ENCODE assay signal across 8 mouse cellular contexts in the genomic region with DNA sequence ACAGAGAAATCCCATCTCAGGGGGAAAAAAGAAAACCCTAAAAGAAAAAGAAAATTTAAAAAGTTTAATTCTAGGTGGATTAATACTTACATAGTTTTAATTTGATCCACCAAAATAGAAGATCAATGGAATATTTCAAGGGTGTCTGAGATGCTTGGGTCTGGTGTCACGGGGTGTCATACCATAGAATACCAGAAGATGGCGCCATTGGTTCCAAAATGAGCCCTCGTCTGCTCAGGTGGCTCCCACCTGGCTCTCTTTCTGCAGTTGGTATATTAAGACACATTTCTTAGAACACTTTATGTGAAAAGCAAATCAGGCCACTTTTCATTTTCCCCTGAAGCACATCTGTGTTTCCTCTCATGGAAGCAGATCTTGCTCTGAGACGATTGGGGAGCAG. TPM values are rescaled to one million over a fixed set of nuclear protein-coding genes. Genes with fewer than 3 reads are reported as not detected.
DNase-seq lines count a peak whose midpoint lies in the region; ATAC-seq and TF ChIP-seq lines count a peak whose summit lies in the region.

No protein-coding gene starts in this region.

- no peaks in the 10 kb centered on the region for H3K27me3 ChIP-seq in heart, postnatal 0 days (ENCODE audit: control insufficient read depth, insufficient read depth, low read length)
- H3K27me3 ChIP-seq in heart, embryonic 12.5 days (replicated peaks) = no peaks in the 10 kb centered on the region
- no peaks in the 10 kb centered on the region for H3K27me3 ChIP-seq in C2C12 (ENCODE audit: control insufficient read depth, insufficient read depth, insufficient read length)
- no peaks in the 10 kb centered on the region for H3K27me3 ChIP-seq in midbrain, embryonic 16.5 days (ENCODE audit: control insufficient read depth, insufficient read depth, low read depth, low read length)

- no peak overlapping the region for H3K4me3 ChIP-seq in heart, postnatal 0 days (ENCODE audit: low read depth, low read length)
- H3K4me3 ChIP-seq in heart, embryonic 12.5 days = no peak overlapping the region
- H3K4me3 ChIP-seq in C2C12 (ENCODE audit: insufficient read depth, poor library complexity, severe bottlenecking) = no peak overlapping the region
- no peak overlapping the region for H3K4me3 ChIP-seq in midbrain, embryonic 16.5 days (ENCODE audit: low read depth, low read length)

- no peak overlapping the region for H3ac ChIP-seq in C2C12 (ENCODE audit: control insufficient read depth, insufficient read length, low read depth)

- no peaks in the 10 kb centered on the region for H3K36me3 ChIP-seq in heart, postnatal 0 days (replicated peaks; ENCODE audit: control insufficient read depth, insufficient read depth, low read length)
- H3K36me3 ChIP-seq in heart, embryonic 12.5 days = peaks cover 4% of the 10 kb centered on the region; the same call in 1 of the 2 replicates
- H3K36me3 ChIP-seq in C2C12 (ENCODE audit: control insufficient read depth, insufficient read depth) = no peaks in the 10 kb centered on the region
- H3K36me3 ChIP-seq in midbrain, embryonic 16.5 days (ENCODE audit: control insufficient read depth, insufficient read depth, low read length) = no peaks in the 10 kb centered on the region

- H3K27ac ChIP-seq in heart, postnatal 0 days (ENCODE audit: low read depth) = no peak overlapping the region
- H3K27ac ChIP-seq in heart, embryonic 12.5 days (ENCODE audit: poor library complexity, severe bottlenecking) = no peak overlapping the region
- no peak overlapping the region for H3K27ac ChIP-seq in midbrain, embryonic 16.5 days (ENCODE audit: low read length)

- no peak for TF ChIP-seq EP300 in heart, postnatal 0 days (IDR thresholded peaks at IDR 0.05; ENCODE audit: low read depth)

- DNase-seq in heart, postnatal 0 days (ENCODE audit: low spot score) = peak; percentile 17
- DNase-seq in adrenal gland, postnatal 36 days = peak; percentile 43 to 60
- DNase-seq in left cerebral cortex, postnatal 14 days (ENCODE audit: low spot score in 2 of 2) = peak; percentile 77
- DNase-seq in thymus, postnatal 4 days = peak; percentile 78

- 11% methylated on average over 4 of the region's 4 CpGs for WGBS in heart, postnatal 0 days
- WGBS in heart, embryonic 12.5 days = 11% methylated on average over 4 of the region's 4 CpGs
- WGBS in midbrain, embryonic 16.5 days = 18% methylated on average over 4 of the region's 4 CpGs

- no peaks in the 10 kb centered on the region for H3K79me2 ChIP-seq in C2C12 (ENCODE audit: control insufficient read depth, insufficient read depth)

- no peaks in the 10 kb centered on the region for H3K79me3 ChIP-seq in C2C12 (ENCODE audit: low read depth)

- no peaks in the 10 kb centered on the region for H3K4me1 ChIP-seq in heart, postnatal 0 days (ENCODE audit: control insufficient read depth, insufficient read depth)
- no peaks in the 10 kb centered on the region for H3K4me1 ChIP-seq in heart, embryonic 12.5 days (replicated peaks)
- H3K4me1 ChIP-seq in midbrain, embryonic 16.5 days (ENCODE audit: control insufficient read depth, insufficient read depth, low read length) = no peaks in the 10 kb centered on the region

- intact Hi-C loops in left cerebral cortex, postnatal 14 days (cut with DNase I) = loop anchor here (1.0 to 10.0 kb wide), 3 partner anchors 51 to 544 kb away; no protein-coding TSS in a partner anchor

- H3K4me2 ChIP-seq in heart, postnatal 0 days (ENCODE audit: low read depth, low read length) = no peak overlapping the region
- no peak overlapping the region for H3K4me2 ChIP-seq in heart, embryonic 12.5 days
- H3K4me2 ChIP-seq in midbrain, embryonic 16.5 days (ENCODE audit: low read length) = no peak overlapping the region

- H3K9me3 ChIP-seq in heart, postnatal 0 days (replicated peaks; ENCODE audit: control insufficient read depth, low read length) = no peaks in the 10 kb centered on the region
- no peaks in the 10 kb centered on the region; the same call in 1 of the 2 replicates for H3K9me3 ChIP-seq in heart, embryonic 12.5 days (replicated peaks)
- no peaks in the 10 kb centered on the region for H3K9me3 ChIP-seq in midbrain, embryonic 16.5 days (replicated peaks; ENCODE audit: control insufficient read depth, low read length, poor library complexity, severe bottlenecking)

- no peak for ATAC-seq in heart, postnatal 0 days (ENCODE audit: insufficient read depth, low read depth)
- no peak for ATAC-seq in heart, embryonic 12.5 days (ENCODE audit: insufficient number of reproducible peaks, low FRiP score)
- peak; percentile 65; the same call in 1 of the 2 replicates for ATAC-seq in erythroid progenitor cell, adult 5-6 weeks (replicated peaks; ENCODE audit: low FRiP score, poor library complexity, severe bottlenecking)
- ATAC-seq in midbrain, embryonic 16.5 days = peak; percentile 81; the same call in 1 of the 2 replicates

- TF ChIP-seq CTCF in heart, postnatal 0 days (IDR thresholded peaks at IDR 0.05; ENCODE audit: low read depth) = peak; percentile 61
- peak; percentile 14 for TF ChIP-seq CTCF in C2C12 (IDR thresholded peaks at IDR 0.05; ENCODE audit: control insufficient read depth, insufficient read depth, insufficient read length)

- H3K9ac ChIP-seq in heart, postnatal 0 days (replicated peaks; ENCODE audit: low read depth, low read length) = no peak overlapping the region
- no peak overlapping the region for H3K9ac ChIP-seq in heart, embryonic 12.5 days
- H3K9ac ChIP-seq in midbrain, embryonic 16.5 days (ENCODE audit: low read depth, low read length) = no peak overlapping the region

TF ChIP-seq in C2C12, 6 proteins besides CTCF, POLR2A, EP300 and RAD21:
- TF ChIP-seq MYOD1 (IDR thresholded peaks at IDR 0.05; ENCODE audit: control insufficient read depth, insufficient read length, low read depth) = no peak
- no peak for TF ChIP-seq USF1 (IDR thresholded peaks at IDR 0.05; ENCODE audit: low read depth)
- TF ChIP-seq MYOG (IDR thresholded peaks at IDR 0.05; ENCODE audit: control insufficient read depth, extremely low read depth, insufficient read length) = no peak
- no peak for TF ChIP-seq MAX (IDR thresholded peaks at IDR 0.05)
- TF ChIP-seq CEBPB (IDR thresholded peaks at IDR 0.05; ENCODE audit: low read depth) = no peak
- no peak for TF ChIP-seq FOSL1 (IDR thresholded peaks at IDR 0.05; ENCODE audit: insufficient read depth, low read length, poor library complexity, severe bottlenecking)
TF ChIP-seq in C2C12: peak in this region for 0.

RNA-seq across cellular contexts. Expression of a gene that starts 18.4 kb away (rescaled TPM):
- 44.7 and 87.7 TPM in 2 replicates for total RNA-seq in heart, postnatal 0 days (2014; rRNA removed; ENCODE audit: low replicate concordance)
- 210 and 217 TPM in 2 replicates for polyA plus RNA-seq in heart, postnatal 0 days (2015; fragmentation: Nextera tagmentation; extraction: Ambion mirVana)
- polyA plus RNA-seq in heart, embryonic 12.5 days (2016; fragmentation: Nextera tagmentation; extraction: Ambion mirVana) = 203 and 206 TPM in 2 replicates
- 92.2 TPM for polyA plus RNA-seq in C2C12 (2012; fragmentation: generic; extraction: Trizol)
- 100 to 1,000 TPM; 159 to 254 TPM for total RNA-seq in adrenal gland, postnatal 36 days (2021)
- total RNA-seq in erythroid progenitor cell, adult 5-6 weeks (2015; ENCODE audit: low replicate concordance) = 285 and 316 TPM in 2 replicates
- total RNA-seq in erythroid progenitor cell, adult 5-6 weeks (2017; ENCODE audit: low replicate concordance) = 129 and 154 TPM in 2 replicates
- total RNA-seq in left cerebral cortex, postnatal 14 days (2021) = 10 to 100 TPM; 62.5 to 64.1 TPM
- polyA plus RNA-seq in midbrain, embryonic 16.5 days (2015; fragmentation: Nextera tagmentation; extraction: Ambion mirVana) = 138 and 154 TPM in 2 replicates

RNA-seq across cellular contexts. Expression of a gene that starts 41.3 kb away (rescaled TPM):
- 5.0 TPM in 2 replicates for total RNA-seq in heart, postnatal 0 days (2014; rRNA removed; ENCODE audit: low replicate concordance)
- polyA plus RNA-seq in heart, postnatal 0 days (2015; fragmentation: Nextera tagmentation; extraction: Ambion mirVana) = 1.8 TPM in 2 replicates
- 0.19 and 0.32 TPM in 2 replicates for polyA plus RNA-seq in heart, embryonic 12.5 days (2016; fragmentation: Nextera tagmentation; extraction: Ambion mirVana)
- polyA plus RNA-seq in C2C12 (2012; fragmentation: generic; extraction: Trizol) = 24.8 TPM
- 10 to 100 TPM; 16.5 to 18.2 TPM for total RNA-seq in adrenal gland, postnatal 36 days (2021)
- 19.7 and 20.9 TPM in 2 replicates for total RNA-seq in erythroid progenitor cell, adult 5-6 weeks (2015; ENCODE audit: low replicate concordance)
- 29.5 and 46.1 TPM in 2 replicates for total RNA-seq in erythroid progenitor cell, adult 5-6 weeks (2017; ENCODE audit: low replicate concordance)
- total RNA-seq in left cerebral cortex, postnatal 14 days (2021) = 1 to 10 TPM; 1.1 to 1.4 TPM
- 0.16 and 0.25 TPM in 2 replicates for polyA plus RNA-seq in midbrain, embryonic 16.5 days (2015; fragmentation: Nextera tagmentation; extraction: Ambion mirVana)

Comparison
In these comparisons a context has a peak if more than half of its experiments do, and no peak if none do; other contexts are left out.
1. ATAC-seq: peak in erythroid progenitor cell, adult 5-6 weeks (single experiment) and midbrain, embryonic 16.5 days (single experiment); none in heart, postnatal 0 days (single experiment) and heart, embryonic 12.5 days (single experiment).
2. DNase-seq: peak in every context shown above with its lines; median percentile 78 in thymus, postnatal 4 days; 77 in left cerebral cortex, postnatal 14 days; 52 in adrenal gland, postnatal 36 days; 17 in heart, postnatal 0 days.